Mouse (Mus musculus) MEL (cell line): Measurements from ENCODE around the gene Bmper. TPM values are rescaled to one million over a fixed set of nuclear protein-coding genes. Genes with fewer than 3 reads are reported as not detected.

Experiments
- DNase-seq: peaks from one replicate; pipeline ENCODE4 v3.0.0; 2011; ENCODE audit warnings: low read depth, low spot score
- H3K27ac ChIP-seq: 2 replicates; pipeline ENCODE4 v1.5.1; 2012; ENCODE audit warnings: low read depth, mild to moderate bottlenecking, control low read depth, low read length, moderate library complexity; ENCODE audit not compliant: control insufficient read depth
- H3K27me3 ChIP-seq, 2 experiments: fragments of 150-350 bp in 1 of 2; sonication (generic) in 1 of 2; 2 replicates each; pipeline ENCODE4 v1.6.1; 2012; ENCODE audit warnings: low read length in 2 of 2, mild to moderate bottlenecking in 2 of 2, improper control_type of control experiment in 1 of 2, moderate library complexity in 1 of 2; ENCODE audit not compliant: insufficient read depth in 2 of 2, control insufficient read depth in 1 of 2
- H3K36me3 ChIP-seq, 2 experiments: 2 replicates each; pipeline ENCODE4 v1.6.1; 2012 to 2014; ENCODE audit warnings: low read length in 2 of 2, improper control_type of control experiment in 1 of 2, inconsistent platforms in 1 of 2, mild to moderate bottlenecking in 1 of 2; ENCODE audit not compliant: insufficient read depth in 2 of 2, control insufficient read depth in 1 of 2
- H3K4me1 ChIP-seq, 2 experiments: fragments of 150-350 bp in 1 of 2; sonication (generic) in 1 of 2; 2 replicates each; pipeline ENCODE4 v1.6.1; 2012; ENCODE audit warnings: low read length in 2 of 2, improper control_type of control experiment in 1 of 2, mild to moderate bottlenecking in 1 of 2; ENCODE audit not compliant: insufficient read depth in 2 of 2, control insufficient read depth in 1 of 2
- H3K4me3 ChIP-seq, 2 experiments: fragments of 150-350 bp in 1 of 2; sonication (generic) in 1 of 2; 2 replicates each; pipeline ENCODE4 v1.5.1; 2012; ENCODE audit warnings: low read depth in 2 of 2, low read length in 2 of 2, mild to moderate bottlenecking in 2 of 2, moderate library complexity in 2 of 2, control low read depth in 1 of 2, improper control_type of control experiment in 1 of 2; ENCODE audit not compliant: control insufficient read depth in 1 of 2, insufficient read depth in 1 of 2
- H3K79me2 ChIP-seq: 2 replicates; pipeline ENCODE4 v1.6.1; 2012; ENCODE audit warnings: mild to moderate bottlenecking, low read length, moderate library complexity; ENCODE audit not compliant: control insufficient read depth, poor library complexity, insufficient read depth
- H3K9ac ChIP-seq: 2 replicates; pipeline ENCODE4 v1.6.1; 2012; ENCODE audit warnings: low read depth, mild to moderate bottlenecking, control low read depth, low read length, moderate library complexity; ENCODE audit not compliant: control insufficient read depth, poor library complexity, severe bottlenecking
- H3K9me3 ChIP-seq: fragments of 150-350 bp; sonication (generic); replicated peaks from 2 replicates; pipeline ENCODE4 v1.6.1; 2012; ENCODE audit warnings: mild to moderate bottlenecking, low read length, improper control_type of control experiment, moderate library complexity; ENCODE audit not compliant: insufficient read depth
- BHLHE40 ChIP-seq: IDR thresholded peaks from 2 replicates; pipeline ENCODE4 v1.6.1; 2012; ENCODE audit warnings: low read depth, mild to moderate bottlenecking, inconsistent platforms, low read length, improper control_type of control experiment, borderline replicate concordance
- CTCF ChIP-seq, 3 experiments: IDR thresholded peaks in 2 of 3; conservative IDR thresholded peaks in 1 of 3; 2 replicates each; pipeline ENCODE4 v1.5.1; 2011 to 2012; ENCODE audit warnings: low read length in 3 of 3, low read depth in 2 of 3, mild to moderate bottlenecking in 2 of 3, improper control_type of control experiment in 1 of 3, inconsistent platforms in 1 of 3, mixed read lengths in 1 of 3, moderate library complexity in 1 of 3; ENCODE audit not compliant: control insufficient read depth in 1 of 3, insufficient read depth in 1 of 3, poor library complexity in 1 of 3, severe bottlenecking in 1 of 3
- E2F4 ChIP-seq: IDR thresholded peaks from 2 replicates; pipeline ENCODE4 v1.6.1; 2011; ENCODE audit warnings: low read depth, low read length, improper control_type of control experiment, borderline replicate concordance
- ELF1 ChIP-seq: IDR thresholded peaks from 2 replicates; pipeline ENCODE4 v1.6.1; 2014; ENCODE audit warnings: low read depth, mild to moderate bottlenecking, inconsistent platforms, low read length, improper control_type of control experiment, moderate library complexity
- GATA1 ChIP-seq: IDR thresholded peaks from 2 replicates; pipeline ENCODE4 v1.6.1; 2011; ENCODE audit warnings: low read depth, low read length, improper control_type of control experiment
- JUND ChIP-seq: IDR thresholded peaks from 2 replicates; pipeline ENCODE4 v1.6.1; 2011; ENCODE audit warnings: low read depth, mild to moderate bottlenecking, improper control_type of control experiment, low read length
- KAT2A ChIP-seq: conservative IDR thresholded peaks from 2 replicates; pipeline ENCODE4 v1.6.1; 2012; ENCODE audit warnings: low read depth, low read length, improper control_type of control experiment, inconsistent platforms
- MAX ChIP-seq: IDR thresholded peaks from 2 replicates; pipeline ENCODE4 v1.6.1; 2011; ENCODE audit warnings: low read length, improper control_type of control experiment
- MEF2A ChIP-seq: IDR thresholded peaks from 2 replicates; pipeline ENCODE4 v1.6.1; 2014; ENCODE audit warnings: low read depth, mild to moderate bottlenecking, inconsistent platforms, low read length, improper control_type of control experiment; ENCODE audit not compliant: poor library complexity, insufficient replicate concordance, severe bottlenecking; ENCODE audit errors: extremely low read depth
- MXI1 ChIP-seq: IDR thresholded peaks from 2 replicates; pipeline ENCODE4 v1.6.1; 2011; ENCODE audit warnings: mild to moderate bottlenecking, low read depth, low read length, improper control_type of control experiment
- MYB ChIP-seq: IDR thresholded peaks from 2 replicates; pipeline ENCODE4 v1.6.1; 2011; ENCODE audit warnings: mild to moderate bottlenecking, low read depth, low read length, improper control_type of control experiment
- NELFE ChIP-seq: IDR thresholded peaks from 2 replicates; pipeline ENCODE4 v1.6.1; 2011; ENCODE audit warnings: low read depth, low read length, improper control_type of control experiment
- POLR2AphosphoS5 ChIP-seq: IDR thresholded peaks from 2 replicates; pipeline ENCODE4 v1.6.1; 2012; ENCODE audit warnings: low read depth, borderline replicate concordance, mild to moderate bottlenecking, inconsistent platforms, low read length, moderate library complexity, mixed read lengths
- RAD21 ChIP-seq: IDR thresholded peaks from 2 replicates; pipeline ENCODE4 v1.6.1; 2011; ENCODE audit warnings: mild to moderate bottlenecking, low read depth, low read length, improper control_type of control experiment
- SIN3A ChIP-seq: IDR thresholded peaks from 2 replicates; pipeline ENCODE4 v1.6.1; 2012; ENCODE audit warnings: low read length, improper control_type of control experiment, inconsistent platforms
- SMC3 ChIP-seq: IDR thresholded peaks from 2 replicates; pipeline ENCODE4 v1.6.1; 2011; ENCODE audit warnings: low read depth, low read length, improper control_type of control experiment
- TCF12 ChIP-seq: IDR thresholded peaks from 2 replicates; pipeline ENCODE4 v1.6.1; 2014; ENCODE audit warnings: low read depth, mild to moderate bottlenecking, inconsistent platforms, low read length, improper control_type of control experiment, moderate library complexity
- UBTF ChIP-seq: IDR thresholded peaks from 2 replicates; pipeline ENCODE4 v1.6.1; 2012; ENCODE audit warnings: low read depth, mild to moderate bottlenecking, inconsistent platforms, low read length, improper control_type of control experiment, moderate library complexity, borderline replicate concordance; ENCODE audit not compliant: insufficient read depth
- polyA plus RNA-seq, 2 experiments: library from polyadenylated mRNA; stranded (reverse) in 1 of 2; unstranded in 1 of 2; fragments of >175 nt in 1 of 2; fragments of >200 nt in 1 of 2; gene quantifications; 2 replicates each; pipeline versions ENCODE4 v1.2.1 to v1.2.4; 2012; ENCODE audit warnings: low replicate concordance in 2 of 2, low read depth in 1 of 2; ENCODE audit not compliant: insufficient read length in 2 of 2, insufficient read depth in 1 of 2, missing spikeins in 1 of 2
- total RNA-seq: library from RNA; depleted of rRNA; stranded (reverse); fragments of 300-350 nt; gene quantifications from 2 replicates; pipeline ENCODE4 v1.2.3, GENCODE M21; 2012

Bmper gene
- total and polyA plus RNA-seq, 3 experiments = not detected

DNA sequence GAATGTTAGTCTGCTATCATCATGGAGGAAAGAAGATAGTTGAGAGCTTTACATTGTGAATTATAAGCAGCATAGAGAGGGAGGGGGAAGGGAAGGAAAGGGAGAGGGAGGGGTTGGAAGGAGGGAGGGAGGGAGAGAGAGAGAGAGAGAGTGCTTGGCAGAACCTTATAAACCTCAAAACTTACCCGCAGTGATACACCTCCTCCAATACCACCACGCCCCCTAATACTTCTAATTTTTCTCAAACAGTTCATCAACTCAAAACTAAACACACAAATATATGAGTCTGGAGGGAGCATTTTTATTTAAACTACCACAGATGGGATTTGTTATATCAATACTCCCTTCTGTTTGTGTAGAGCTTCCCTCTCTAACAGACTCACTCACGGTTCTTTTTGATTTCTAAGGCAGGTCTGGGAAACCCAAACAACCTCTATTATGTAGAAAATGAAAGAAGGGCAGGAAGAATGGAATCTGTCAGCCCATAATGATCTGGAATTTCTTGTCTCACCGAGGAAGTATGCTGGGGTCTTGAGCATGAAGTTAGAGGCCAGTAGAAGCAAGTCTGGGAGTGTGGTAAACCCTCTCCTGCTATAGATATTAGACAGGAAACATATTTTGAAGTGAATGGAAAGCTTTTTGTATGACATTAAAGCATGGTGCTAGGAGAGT, 152.0 kb downstream of the Bmper start:
- no peak for DNase-seq
- H3K9me3 ChIP-seq = no peaks in the 10 kb centered on the region
- H3K4me1 ChIP-seq = no peaks in the 10 kb centered on the region
- no peak for TF ChIP-seq MAX
- no peak for TF ChIP-seq E2F4
- TF ChIP-seq TCF12 = no peak
- TF ChIP-seq KAT2A = no peak
- no peaks in the 10 kb centered on the region for H3K27me3 ChIP-seq
- H3K27ac ChIP-seq = no peak overlapping the region
- no peak overlapping the region for H3K4me3 ChIP-seq
- H3K9ac ChIP-seq = no peak overlapping the region
- no peaks in the 10 kb centered on the region for H3K79me2 ChIP-seq
- H3K36me3 ChIP-seq = no peaks in the 10 kb centered on the region

GRCm38 (mm10) chr9:23377831-23378730, 155.2 kb downstream of the Bmper start:
- no peak for DNase-seq
- TF ChIP-seq MXI1 (no peak), TCF12 (no peak), BHLHE40 (no peak), KAT2A (no peak), CTCF (IDR thresholded peaks at IDR 0.05 in 2 of 3, conservative IDR thresholded peaks at IDR 0.05 in 1 of 3; ENCODE audit: control insufficient read depth in 1 of 3, insufficient read depth in 1 of 3, low read depth in 2 of 3, low read length in 3 of 3, poor library complexity in 1 of 3, severe bottlenecking in 1 of 3) (no peak), GATA1 (no peak), NELFE (no peak), SIN3A (no peak), SMC3 (no peak), ELF1 (no peak), RAD21 (no peak), MYB (no peak), POLR2AphosphoS5 (no peak), E2F4 (no peak), MEF2A (no peak), JUND (no peak), UBTF (no peak)
- no peak overlapping the region for H3K4me3 ChIP-seq
- H3K79me2 ChIP-seq = no peaks in the 10 kb centered on the region
- no peaks in the 10 kb centered on the region for H3K9me3 ChIP-seq
- no peak overlapping the region for H3K27ac ChIP-seq
- no peaks in the 10 kb centered on the region for H3K27me3 ChIP-seq
- no peaks in the 10 kb centered on the region for H3K36me3 ChIP-seq
- no peaks in the 10 kb centered on the region for H3K4me1 ChIP-seq
- H3K9ac ChIP-seq = no peak overlapping the region
